Mouse (Mus musculus) heart, postnatal 0 days (tissue): ENCODE data around the gene Stat4.

ENCODE experiments used
- CTCF ChIP-seq: IDR thresholded peaks from 2 replicates; pipeline ENCODE4 v1.5.1; 2016; ENCODE audit warnings: antibody characterized with exemption, control low read depth, low read depth
- EP300 ChIP-seq: IDR thresholded peaks from 2 replicates; pipeline ENCODE4 v1.6.1; 2016; ENCODE audit warnings: antibody characterized with exemption, low read depth

DNA sequence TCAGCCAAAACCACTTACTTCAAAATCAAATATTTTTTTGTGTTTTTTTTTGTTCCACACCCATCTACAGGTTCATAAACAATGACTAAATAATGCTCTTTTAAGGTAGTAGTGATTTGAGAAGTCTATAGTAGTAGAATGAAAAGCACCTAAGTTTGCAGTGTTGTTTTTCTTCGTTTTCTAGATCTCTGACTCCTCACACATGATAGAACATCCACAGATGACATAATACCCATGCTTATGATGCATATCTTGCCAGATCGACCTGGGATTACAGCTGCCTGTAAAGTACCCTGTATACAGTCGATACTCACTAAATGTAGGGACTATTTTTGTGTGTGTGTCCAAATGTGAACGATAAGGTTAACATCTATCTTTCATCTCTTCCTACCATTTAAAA is 69.0 kb downstream of the Stat4 start:
- TF ChIP-seq CTCF, result no peak
- no peak for TF ChIP-seq EP300
